Mouse (Mus musculus) heart, embryonic 13.5 days (tissue): ENCODE data around the gene D430041D05Rik. TPM values are rescaled to one million over a fixed set of nuclear protein-coding genes. Genes with fewer than 3 reads are reported as not detected.
"Not testable (repeated sequence)": the region's sequence is repeated elsewhere in the genome, so short reads cannot be mapped to it uniquely, and the experiment has no call there.

Experiments
- ATAC-seq: fragments of 200-750 bp; cut with Nextera tagmentation; 2 replicates; pipeline ENCODE4 v1.8.0; 2017; ENCODE audit warnings: moderate TSS enrichment; ENCODE audit not compliant: insufficient number of reproducible peaks, low FRiP score, low TSS enrichment; ENCODE audit errors: extremely low read depth
- H3K27ac ChIP-seq: fragments of 300-500 bp; sonication (generic); replicated peaks from 2 replicates; pipeline ENCODE4 v1.5.1; 2015; ENCODE audit warnings: moderate library complexity, mild to moderate bottlenecking, inconsistent platforms
- H3K27me3 ChIP-seq: fragments of 300-500 bp; sonication (generic); replicated peaks from 2 replicates; pipeline ENCODE4 v1.6.1; 2015; ENCODE audit warnings: mild to moderate bottlenecking, inconsistent platforms
- H3K36me3 ChIP-seq: fragments of 300-500 bp; sonication (generic); 2 replicates; pipeline ENCODE4 v1.6.1; 2015; ENCODE audit warnings: mild to moderate bottlenecking, inconsistent platforms
- H3K4me1 ChIP-seq: fragments of 300-500 bp; sonication (generic); 2 replicates; pipeline ENCODE4 v1.6.1; 2015; ENCODE audit warnings: inconsistent platforms
- H3K4me2 ChIP-seq: fragments of 300-500 bp; sonication (generic); 2 replicates; pipeline ENCODE4 v1.6.1; 2015; ENCODE audit warnings: inconsistent platforms, mild to moderate bottlenecking, moderate library complexity
- H3K4me3 ChIP-seq: fragments of 300-500 bp; sonication (generic); 2 replicates; pipeline ENCODE4 v1.5.1; 2015; ENCODE audit warnings: moderate library complexity, mild to moderate bottlenecking, inconsistent platforms
- H3K9ac ChIP-seq: fragments of 300-500 bp; sonication (generic); 2 replicates; pipeline ENCODE4 v1.6.1; 2015; ENCODE audit warnings: inconsistent platforms, mild to moderate bottlenecking, moderate library complexity
- H3K9me3 ChIP-seq: fragments of 300-500 bp; sonication (generic); 2 replicates; pipeline ENCODE4 v1.6.1; 2016; ENCODE audit warnings: inconsistent platforms
- WGBS: fragments of 180-500 bp; shearing (Covaris S2); methylation state at CpG from one replicate; pipeline ENCODE4 v1.1.7; 2015; ENCODE audit warnings: mixed read lengths; 5-methylcytosine and 5-hydroxymethylcytosine counted together
- polyA plus RNA-seq: library from polyadenylated mRNA; unstranded; fragments of >200 nt; fragmentation: Nextera tagmentation; extraction: Ambion mirVana; gene quantifications from 2 replicates; pipeline ENCODE4 v1.2.1, GENCODE M21; 2015

D430041D05Rik gene
- polyA plus RNA-seq, 1 experiment from 2014 or later: 0.15 TPM

- 84% methylated on average over 13 of the region's 13 CpGs for WGBS
- peaks cover 21% of the 10 kb centered on the region; the same call in 1 of the 2 replicates for H3K27me3 ChIP-seq
- no peak overlapping the region for H3K9ac ChIP-seq
- H3K4me2 ChIP-seq: no peak overlapping the region
- no peak overlapping the region for H3K27ac ChIP-seq
- H3K36me3 ChIP-seq: no peaks in the 10 kb centered on the region
- no peak for ATAC-seq
- no peak overlapping the region for H3K4me3 ChIP-seq
- peaks cover 37% of the 10 kb centered on the region for H3K4me1 ChIP-seq
- H3K9me3 ChIP-seq: no peaks in the 10 kb centered on the region
Measured at GRCm38 (mm10) chr2:104128803-104129531, 281.8 kb downstream of the D430041D05Rik start.

- Histone ChIP-seq H3K27ac (no peak overlapping the region), H3K4me1 (peaks cover 51% of the 10 kb centered on the region), H3K4me3 (no peak overlapping the region), H3K36me3 (no peaks in the 10 kb centered on the region), H3K27me3 (peaks cover 17% of the 10 kb centered on the region; the same call in 1 of the 2 replicates), H3K4me2 (no peak overlapping the region), H3K9me3 (no peaks in the 10 kb centered on the region), H3K9ac (no peak overlapping the region)
- ATAC-seq: no peak
- 69% methylated on average over 5 of the region's 5 CpGs for whole genome bisulfite sequencing
Measured at GRCm38 (mm10) chr2:104124071-104124470, 286.7 kb downstream of the D430041D05Rik start.

- peaks cover 17% of the 10 kb centered on the region; the same call in 1 of the 2 replicates for H3K27me3 ChIP-seq
- H3K4me1 ChIP-seq: peaks cover 56% of the 10 kb centered on the region
- H3K36me3 ChIP-seq: no peaks in the 10 kb centered on the region
- 48% methylated on average over 3 of the region's 3 CpGs for WGBS
- ATAC-seq: no peak
- peak overlapping the region; percentile 82 for H3K4me3 ChIP-seq
- no peaks in the 10 kb centered on the region for H3K9me3 ChIP-seq
- H3K9ac ChIP-seq: peak overlapping the region; percentile 95
- H3K4me2 ChIP-seq: peak overlapping the region; percentile 97
- 0 out of 2 replicates have a peak overlapping the region, but pooled peaks have one; percentile 91 for H3K27ac ChIP-seq
Measured at GRCm38 (mm10) chr2:104123540-104123939, 287.3 kb downstream of the D430041D05Rik start.

- Histone ChIP-seq H3K36me3 (peaks cover 5% of the 10 kb centered on the region; the same call in 1 of the 2 replicates), H3K27ac (peak within 1 kb of the TSS; percentile 91), H3K9me3 (no peaks in the 10 kb centered on the region), H3K4me1 (peaks cover 59% of the 10 kb centered on the region), H3K4me2 (peak within 1 kb of the TSS; percentile 97), H3K9ac (peak within 1 kb of the TSS; percentile 95), H3K27me3 (peaks cover 14% of the 10 kb centered on the region; the same call in 1 of the 2 replicates), H3K4me3 (peak within 1 kb of the TSS; percentile 82)
- WGBS: under 1% methylated on average over 72 of the region's 74 CpGs
- ATAC-seq: peak; percentile 91
Measured at GRCm38 (mm10) chr2:104122505-104123378, 288.1 kb downstream of the D430041D05Rik start, which contains the start of gene A930018P22Rik. A930018P22Rik (plus strand) TSS chr2:104122769.

- Histone ChIP-seq H3K9ac (peak overlapping the region; percentile 54), H3K4me3 (peak overlapping the region; percentile 82), H3K4me2 (peak overlapping the region; percentile 97), H3K27me3 (peaks cover 11% of the 10 kb centered on the region; the same call in 1 of the 2 replicates), H3K27ac (peak overlapping the region; percentile 91), H3K4me1 (peaks cover 59% of the 10 kb centered on the region), H3K9me3 (no peaks in the 10 kb centered on the region), H3K36me3 (peaks cover 7% of the 10 kb centered on the region; the same call in 1 of the 2 replicates)
- ATAC-seq: no peak
- 59% methylated on average over 8 of the region's 8 CpGs for WGBS
Measured at GRCm38 (mm10) chr2:104121681-104122504, 288.9 kb downstream of the D430041D05Rik start.

- no peaks in the 10 kb centered on the region for H3K9me3 ChIP-seq
- peaks cover 7% of the 10 kb centered on the region; the same call in 1 of the 2 replicates for H3K36me3 ChIP-seq
- H3K4me2 ChIP-seq: no peak overlapping the region
- ATAC-seq: no peak
- H3K27me3 ChIP-seq: 0 out of 2 replicates have a peak, but pooled peaks cover 1% of the 10 kb centered on the region
- H3K4me3 ChIP-seq: no peak overlapping the region
- peak overlapping the region; percentile 41; the same call in 1 of the 2 replicates for H3K9ac ChIP-seq
- 36% methylated on average over 6 of the region's 6 CpGs for WGBS
- H3K4me1 ChIP-seq: peaks cover 59% of the 10 kb centered on the region
- H3K27ac ChIP-seq: peak overlapping the region; percentile 91
Measured at GRCm38 (mm10) chr2:104120312-104120711, 290.5 kb downstream of the D430041D05Rik start.

GRCm38 (mm10) chr2:104119097-104119496, 291.7 kb downstream of the D430041D05Rik start:
- Histone ChIP-seq H3K4me3 (no peak overlapping the region), H3K36me3 (peaks cover 13% of the 10 kb centered on the region), H3K4me2 (no peak overlapping the region), H3K4me1 (peaks cover 52% of the 10 kb centered on the region), H3K9ac (no peak overlapping the region), H3K27ac (peak overlapping the region; percentile 91; the same call in 1 of the 2 replicates), H3K9me3 (no peaks in the 10 kb centered on the region), H3K27me3 (no peaks in the 10 kb centered on the region)
- no peak for ATAC-seq
- 82% methylated on average over 1 of the region's 1 CpGs for WGBS

GRCm38 (mm10) chr2:104117173-104117572, 293.6 kb downstream of the D430041D05Rik start:
- not testable (repeated sequence) for H3K9ac ChIP-seq, H3K9me3 ChIP-seq, ATAC-seq, H3K4me2 ChIP-seq, H3K27ac ChIP-seq, H3K27me3 ChIP-seq, H3K4me3 ChIP-seq
- Histone ChIP-seq H3K4me1 (peaks cover 39% of the 10 kb centered on the region), H3K36me3 (peaks cover 25% of the 10 kb centered on the region)

GRCm38 (mm10) chr2:104114898-104115297, 295.9 kb downstream of the D430041D05Rik start:
- Histone ChIP-seq H3K27me3 (no peaks in the 10 kb centered on the region), H3K36me3 (peaks cover 31% of the 10 kb centered on the region), H3K4me1 (peaks cover 19% of the 10 kb centered on the region), H3K27ac (no peak overlapping the region), H3K4me3 (no peak overlapping the region), H3K9ac (no peak overlapping the region), H3K4me2 (no peak overlapping the region), H3K9me3 (no peaks in the 10 kb centered on the region)
- WGBS: 80% methylated on average over 3 of the region's 3 CpGs
- no peak for ATAC-seq

GRCm38 (mm10) chr2:104113563-104113962, 297.2 kb downstream of the D430041D05Rik start:
- not testable (repeated sequence) for H3K4me2 ChIP-seq, ATAC-seq, H3K9me3 ChIP-seq, H3K4me3 ChIP-seq, H3K27ac ChIP-seq, H3K9ac ChIP-seq, H3K27me3 ChIP-seq
- Histone ChIP-seq H3K36me3 (peaks cover 31% of the 10 kb centered on the region), H3K4me1 (peaks cover 14% of the 10 kb centered on the region)
